Mouse (Mus musculus) E14TG2a.4 (cell line): ENCODE results near the gene Ranbp9.

ENCODE experiments used
- CTCF ChIP-seq: conservative IDR thresholded peaks from 2 replicates; pipeline ENCODE4 v1.5.1; 2014; ENCODE audit warnings: low read length
- NANOG ChIP-seq: IDR thresholded peaks from 2 replicates; pipeline ENCODE4 v1.6.1; 2014; ENCODE audit warnings: borderline replicate concordance, low read length, mixed read lengths

GRCm38 (mm10) chr13:43526289-43526688 lies 45.2 kb upstream of the Ranbp9 start:
- TF ChIP-seq CTCF (no peak), NANOG (no peak; the same call in 1 of the 2 replicates)
